ENCODE assay signal across 9 mouse cellular contexts in the genomic region with DNA sequence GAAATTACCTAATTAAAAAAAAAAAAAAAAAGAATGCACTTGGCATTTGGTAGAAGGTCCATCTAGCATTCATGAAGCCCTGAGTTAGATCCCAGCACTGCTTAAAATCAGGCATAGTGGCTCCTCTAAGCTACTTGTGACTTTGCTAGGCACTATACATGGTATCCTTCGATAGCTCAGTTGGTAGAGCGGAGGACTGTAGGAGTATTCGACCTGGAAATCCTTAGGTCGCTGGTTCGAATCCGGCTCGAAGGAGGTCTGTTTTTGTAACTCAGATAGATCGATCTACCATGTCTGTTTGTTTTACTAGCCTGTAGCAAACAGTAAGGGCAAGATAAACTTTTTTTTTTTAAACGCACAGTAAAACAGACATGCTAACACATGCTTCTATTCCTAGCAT. TPM values are rescaled to one million over a fixed set of nuclear protein-coding genes. Genes with fewer than 3 reads are reported as not detected.
DNase-seq lines count a peak whose midpoint lies in the region; ATAC-seq lines count a peak whose summit lies in the region.
"Had no signal": no experiment of that assay in that cellular context is flagged by ENCODE, and none has a peak within 500 bp of the region (broad histone marks: within the 10 kb centered on the region; RNA-seq: fewer than 3 reads in every experiment).

No protein-coding gene starts in this region.

- H3K4me3 ChIP-seq in neural tube, embryonic 15.5 days (replicated peaks): no peak overlapping the region
- no peak overlapping the region for H3K4me3 ChIP-seq in intestine, embryonic 14.5 days (ENCODE audit: low read depth, low read length)

- H3K27me3 ChIP-seq in neural tube, embryonic 15.5 days (replicated peaks): 0 out of 2 replicates have a peak, but pooled peaks cover 7% of the 10 kb centered on the region
- no peaks in the 10 kb centered on the region for H3K27me3 ChIP-seq in intestine, embryonic 14.5 days (replicated peaks; ENCODE audit: control insufficient read depth, insufficient read depth, low read length)

- peak; percentile 87 for DNase-seq in neural tube, embryonic 10.5 days (ENCODE audit: extremely low spot score, low spot score)
- peak; percentile 61 for DNase-seq in cerebellum, adult 8-10 months
- DNase-seq in frontal cortex, postnatal 25 days (ENCODE audit: low spot score in 2 of 2): peak; percentile 45 to 81
- peak; percentile 86 for DNase-seq in intestine, embryonic 14.5 days (ENCODE audit: low spot score)
- DNase-seq in left cerebral cortex, postnatal 14 days (ENCODE audit: low spot score in 2 of 2): peak; percentile 54 to 86
- peak; percentile 77 to 87 for DNase-seq in spleen, postnatal 4 days (ENCODE audit: low spot score in 2 of 2)

- no peaks in the 10 kb centered on the region for H3K9me3 ChIP-seq in neural tube, embryonic 15.5 days (replicated peaks)
- no peaks in the 10 kb centered on the region for H3K9me3 ChIP-seq in intestine, embryonic 14.5 days (ENCODE audit: control insufficient read depth, low read length)

- 2% methylated on average over 9 of the region's 9 CpGs for WGBS in neural tube, embryonic 15.5 days
- whole genome bisulfite sequencing in intestine, embryonic 14.5 days: 5% methylated on average over 9 of the region's 9 CpGs

- no peaks in the 10 kb centered on the region for H3K36me3 ChIP-seq in neural tube, embryonic 15.5 days
- H3K36me3 ChIP-seq in intestine, embryonic 14.5 days (ENCODE audit: control insufficient read depth, insufficient read depth, low read length): no peaks in the 10 kb centered on the region

- intact Hi-C loops in left cerebral cortex, postnatal 14 days (cut with DNase I): no loop called here

- peaks cover 18% of the 10 kb centered on the region for H3K4me1 ChIP-seq in neural tube, embryonic 15.5 days
- peaks cover 12% of the 10 kb centered on the region; the same call in 1 of the 2 replicates for H3K4me1 ChIP-seq in intestine, embryonic 14.5 days (replicated peaks; ENCODE audit: control insufficient read depth, insufficient read depth, low read length)

- H3K4me2 ChIP-seq in neural tube, embryonic 15.5 days: no peak overlapping the region
- H3K4me2 ChIP-seq in intestine, embryonic 14.5 days (ENCODE audit: low read length): no peak overlapping the region

- no peak for ATAC-seq in neural tube, embryonic 15.5 days (ENCODE audit: low FRiP score)
- ATAC-seq in intestine, embryonic 14.5 days (replicated peaks; ENCODE audit: low FRiP score, low TSS enrichment, low read depth): peak; percentile 76
- peak; percentile 62 for ATAC-seq in megakaryocyte-erythroid progenitor cell, adult 5-6 weeks (replicated peaks; ENCODE audit: low FRiP score, low TSS enrichment, poor library complexity, severe bottlenecking)

- no peak overlapping the region for H3K27ac ChIP-seq in neural tube, embryonic 15.5 days (replicated peaks)
- no peak overlapping the region for H3K27ac ChIP-seq in intestine, embryonic 14.5 days (ENCODE audit: low read depth)

- H3K9ac ChIP-seq in neural tube, embryonic 15.5 days (replicated peaks): no peak overlapping the region
- no peak overlapping the region for H3K9ac ChIP-seq in intestine, embryonic 14.5 days (ENCODE audit: low read length)

RNA-seq across cellular contexts. Expression of a gene that starts 1.2 kb away (rescaled TPM):
- polyA plus RNA-seq in neural tube, embryonic 15.5 days (2015; fragmentation: Nextera tagmentation; extraction: Ambion mirVana): 0.15 TPM in 1 of 2 replicates, not detected in the other
- polyA plus RNA-seq in intestine, embryonic 14.5 days (2014; fragmentation: Nextera tagmentation; extraction: Ambion mirVana): 0.05 and 0.11 TPM in 2 replicates
- total RNA-seq in left cerebral cortex, postnatal 14 days (2021): not detected
- total RNA-seq in megakaryocyte-erythroid progenitor cell, adult 5-6 weeks (2014; fragmentation: Nextera tagmentation): not detected in 2 replicates
- not detected in 2 replicates for total RNA-seq in megakaryocyte-erythroid progenitor cell, adult 5-6 weeks (2017)
- total RNA-seq: neutrophil, adult 5-6 weeks had no signal

RNA-seq across cellular contexts. Expression of a gene that starts 21.7 kb away (rescaled TPM):
- polyA plus RNA-seq in neural tube, embryonic 15.5 days (2015; fragmentation: Nextera tagmentation; extraction: Ambion mirVana): 0.14 and 0.22 TPM in 2 replicates
- 0.14 and 0.52 TPM in 2 replicates for polyA plus RNA-seq in intestine, embryonic 14.5 days (2014; fragmentation: Nextera tagmentation; extraction: Ambion mirVana)
- total RNA-seq in left cerebral cortex, postnatal 14 days (2021): 1 to 10 TPM in 1 of 2 experiments, under 1 TPM in 1; 0.82 to 1.3 TPM
- total RNA-seq in megakaryocyte-erythroid progenitor cell, adult 5-6 weeks (2014; fragmentation: Nextera tagmentation): not detected in 2 replicates
- not detected in 2 replicates for total RNA-seq in megakaryocyte-erythroid progenitor cell, adult 5-6 weeks (2017)

RNA-seq across cellular contexts. Expression of a gene that starts 43.2 kb away (rescaled TPM):
- polyA plus RNA-seq in neural tube, embryonic 15.5 days (2015; fragmentation: Nextera tagmentation; extraction: Ambion mirVana): 9.3 and 10.3 TPM in 2 replicates
- polyA plus RNA-seq in intestine, embryonic 14.5 days (2014; fragmentation: Nextera tagmentation; extraction: Ambion mirVana): 11.9 and 13.8 TPM in 2 replicates
- total RNA-seq in left cerebral cortex, postnatal 14 days (2021): 1 to 10 TPM; 6.9 to 7.1 TPM
- total RNA-seq in megakaryocyte-erythroid progenitor cell, adult 5-6 weeks (2014; fragmentation: Nextera tagmentation): 8.0 and 10.7 TPM in 2 replicates
- total RNA-seq in megakaryocyte-erythroid progenitor cell, adult 5-6 weeks (2017): 12.8 and 13.7 TPM in 2 replicates
